Mouse (Mus musculus): ENCODE measurements around the gene Sertad1. TPM values are rescaled to one million over a fixed set of nuclear protein-coding genes. Genes with fewer than 3 reads are reported as not detected.

The Sertad1 gene
- polyA plus RNA-seq, 1 experiment from 2014 or later: 18.5 TPM

- Histone ChIP-seq H3K4me3 (ENCODE audit: low read depth, low read length) (peak overlapping the region; percentile 92), H3K9me3 (ENCODE audit: low read length) (no peaks in the 10 kb centered on the region), H3K9ac (replicated peaks) (peak overlapping the region; percentile 63), H3K4me1 (ENCODE audit: insufficient read depth) (peaks cover 49% of the 10 kb centered on the region), H3K27me3 (ENCODE audit: insufficient read depth, low read length) (no peaks in the 10 kb centered on the region), H3K36me3 (replicated peaks; ENCODE audit: insufficient read depth, low read length) (peaks cover 23% of the 10 kb centered on the region), H3K27ac (ENCODE audit: low read depth) (peak overlapping the region; percentile 99), H3K4me2 (ENCODE audit: low read depth, low read length) (peak overlapping the region; percentile 74)
- 79% methylated on average over 2 of the region's 2 CpGs for WGBS (ENCODE audit: insufficient replicate concordance)
- no peak for DNase-seq
- no peak for ATAC-seq
- TF ChIP-seq EP300 (IDR thresholded peaks at IDR 0.05; ENCODE audit: low read depth) (no peak), CTCF (IDR thresholded peaks at IDR 0.05; ENCODE audit: low read depth) (no peak)
These were observed 11.1 kb upstream of the Sertad1 start for GRCm38 (mm10) chr7:27475596-27475995.

GRCm38 (mm10) chr7:27476098-27476635 is 10.5 kb upstream of the Sertad1 start:
- Histone ChIP-seq H3K4me3 (ENCODE audit: low read depth, low read length) (no peak overlapping the region), H3K27me3 (ENCODE audit: insufficient read depth, low read length) (no peaks in the 10 kb centered on the region), H3K9me3 (ENCODE audit: low read length) (no peaks in the 10 kb centered on the region), H3K36me3 (replicated peaks; ENCODE audit: insufficient read depth, low read length) (peaks cover 23% of the 10 kb centered on the region), H3K27ac (ENCODE audit: low read depth) (peak overlapping the region; percentile 99; the same call in 1 of the 2 replicates), H3K4me2 (ENCODE audit: low read depth, low read length) (peak overlapping the region; percentile 74), H3K4me1 (ENCODE audit: insufficient read depth) (peaks cover 52% of the 10 kb centered on the region), H3K9ac (replicated peaks) (no peak overlapping the region; the same call in none of the 2 replicates)
- ATAC-seq (no peak), DNase-seq (peak; percentile 25)
- TF ChIP-seq EP300 (IDR thresholded peaks at IDR 0.05; ENCODE audit: low read depth): no peak
- TF ChIP-seq CTCF (IDR thresholded peaks at IDR 0.05; ENCODE audit: low read depth): no peak
- 80% methylated on average over 14 of the region's 14 CpGs for WGBS (ENCODE audit: insufficient replicate concordance)

GRCm38 (mm10) chr7:27478561-27478960 is 8.1 kb upstream of the Sertad1 start:
- no peak for DNase-seq
- ATAC-seq: no peak
- Histone ChIP-seq H3K27ac (ENCODE audit: low read depth) (peak overlapping the region; percentile 91), H3K4me2 (ENCODE audit: low read depth, low read length) (no peak overlapping the region), H3K36me3 (replicated peaks; ENCODE audit: insufficient read depth, low read length) (peaks cover 23% of the 10 kb centered on the region), H3K9me3 (ENCODE audit: low read length) (no peaks in the 10 kb centered on the region), H3K27me3 (ENCODE audit: insufficient read depth, low read length) (no peaks in the 10 kb centered on the region), H3K4me3 (ENCODE audit: low read depth, low read length) (no peak overlapping the region), H3K9ac (replicated peaks) (0 out of 2 replicates have a peak overlapping the region, but pooled peaks have one; percentile 26), H3K4me1 (ENCODE audit: insufficient read depth) (peaks cover 47% of the 10 kb centered on the region)
- WGBS (ENCODE audit: insufficient replicate concordance): 52% methylated on average over 7 of the region's 7 CpGs
- TF ChIP-seq CTCF (IDR thresholded peaks at IDR 0.05; ENCODE audit: low read depth): no peak

GRCm38 (mm10) chr7:27479750-27480149 is 7.0 kb upstream of the Sertad1 start:
- Histone ChIP-seq H3K4me2 (ENCODE audit: low read depth, low read length) (peak overlapping the region; percentile 78), H3K36me3 (replicated peaks; ENCODE audit: insufficient read depth, low read length) (peaks cover 23% of the 10 kb centered on the region), H3K27ac (ENCODE audit: low read depth) (peak overlapping the region; percentile 91), H3K27me3 (ENCODE audit: insufficient read depth, low read length) (no peaks in the 10 kb centered on the region), H3K4me3 (ENCODE audit: low read depth, low read length) (0 out of 2 replicates have a peak overlapping the region, but pooled peaks have one; percentile 50), H3K9me3 (ENCODE audit: low read length) (no peaks in the 10 kb centered on the region), H3K9ac (replicated peaks) (no peak overlapping the region; the same call in 1 of the 2 replicates), H3K4me1 (ENCODE audit: insufficient read depth) (peaks cover 49% of the 10 kb centered on the region)
- 69% methylated on average over 1 of the region's 1 CpGs for WGBS (ENCODE audit: insufficient replicate concordance)
- ATAC-seq (no peak), DNase-seq (no peak)
- no peak for TF ChIP-seq EP300 (IDR thresholded peaks at IDR 0.05; ENCODE audit: low read depth)

- WGBS (ENCODE audit: insufficient replicate concordance): 55% methylated on average over 3 of the region's 3 CpGs
- H3K27ac ChIP-seq (ENCODE audit: low read depth): peak overlapping the region; percentile 91
- H3K36me3 ChIP-seq (replicated peaks; ENCODE audit: insufficient read depth, low read length): peaks cover 21% of the 10 kb centered on the region
- peak overlapping the region; percentile 66; the same call in 1 of the 2 replicates for H3K9ac ChIP-seq (replicated peaks)
- TF ChIP-seq CTCF (IDR thresholded peaks at IDR 0.05; ENCODE audit: low read depth) (no peak), EP300 (IDR thresholded peaks at IDR 0.05; ENCODE audit: low read depth) (no peak)
- H3K4me1 ChIP-seq (ENCODE audit: insufficient read depth): peaks cover 51% of the 10 kb centered on the region
- H3K9me3 ChIP-seq (ENCODE audit: low read length): no peaks in the 10 kb centered on the region
- DNase-seq: no peak
- ATAC-seq: no peak
- peak overlapping the region; percentile 78 for H3K4me2 ChIP-seq (ENCODE audit: low read depth, low read length)
- H3K27me3 ChIP-seq (ENCODE audit: insufficient read depth, low read length): no peaks in the 10 kb centered on the region
- H3K4me3 ChIP-seq (ENCODE audit: low read depth, low read length): peak overlapping the region; percentile 50
These were observed 6.2 kb upstream of the Sertad1 start for GRCm38 (mm10) chr7:27480506-27480905.

- Histone ChIP-seq H3K4me2 (ENCODE audit: low read depth, low read length) (peak overlapping the region; percentile 78), H3K36me3 (replicated peaks; ENCODE audit: insufficient read depth, low read length) (peaks cover 15% of the 10 kb centered on the region), H3K27me3 (ENCODE audit: insufficient read depth, low read length) (no peaks in the 10 kb centered on the region), H3K27ac (ENCODE audit: low read depth) (peak overlapping the region; percentile 91), H3K9me3 (ENCODE audit: low read length) (no peaks in the 10 kb centered on the region), H3K9ac (replicated peaks) (peak overlapping the region; percentile 66), H3K4me1 (ENCODE audit: insufficient read depth) (peaks cover 48% of the 10 kb centered on the region), H3K4me3 (ENCODE audit: low read depth, low read length) (peak overlapping the region; percentile 50)
- 17% methylated on average over 7 of the region's 11 CpGs for WGBS (ENCODE audit: insufficient replicate concordance)
- ATAC-seq (no peak), DNase-seq (peak; percentile 16)
- TF ChIP-seq EP300 (IDR thresholded peaks at IDR 0.05; ENCODE audit: low read depth) (no peak), CTCF (IDR thresholded peaks at IDR 0.05; ENCODE audit: low read depth) (no peak)
These were observed 5.6 kb upstream of the Sertad1 start for GRCm38 (mm10) chr7:27480927-27481626.

Data from liver, postnatal 0 days (tissue).